Mouse (Mus musculus) limb, embryonic 13.5 days (tissue): ENCODE data around the gene Slc13a3. TPM values are rescaled to one million over a fixed set of nuclear protein-coding genes. Genes with fewer than 3 reads are reported as not detected.

ENCODE experiments used
- ATAC-seq: fragments of 200-750 bp; cut with Nextera tagmentation; 2 replicates; pipeline ENCODE4 v1.8.0; 2017; ENCODE audit warnings: low read depth, moderate number of reproducible peaks, moderate TSS enrichment; ENCODE audit not compliant: low FRiP score
- H3K27ac ChIP-seq: fragments of 300-500 bp; sonication (generic); 2 replicates; pipeline ENCODE4 v1.5.1; 2015; ENCODE audit warnings: inconsistent platforms, mild to moderate bottlenecking, moderate library complexity
- H3K27me3 ChIP-seq: fragments of 300-500 bp; sonication (generic); 2 replicates; pipeline ENCODE4 v1.6.1; 2015; ENCODE audit warnings: mild to moderate bottlenecking, inconsistent platforms
- H3K36me3 ChIP-seq: fragments of 300-500 bp; sonication (generic); 2 replicates; pipeline ENCODE4 v1.6.1; 2015; ENCODE audit warnings: inconsistent platforms, mild to moderate bottlenecking, moderate library complexity
- H3K4me1 ChIP-seq: fragments of 300-500 bp; sonication (generic); 2 replicates; pipeline ENCODE4 v1.6.1; 2015; ENCODE audit warnings: inconsistent platforms
- H3K4me2 ChIP-seq: fragments of 300-500 bp; sonication (generic); replicated peaks from 2 replicates; pipeline ENCODE4 v1.6.1; 2015; ENCODE audit warnings: inconsistent platforms, mild to moderate bottlenecking, moderate library complexity
- H3K4me3 ChIP-seq: fragments of 300-500 bp; sonication (generic); 2 replicates; pipeline ENCODE4 v1.5.1; 2015; ENCODE audit warnings: moderate library complexity, mild to moderate bottlenecking, inconsistent platforms
- H3K9ac ChIP-seq: fragments of 300-500 bp; sonication (generic); 2 replicates; pipeline ENCODE4 v1.6.1; 2015; ENCODE audit warnings: mild to moderate bottlenecking, inconsistent platforms
- H3K9me3 ChIP-seq: fragments of 300-500 bp; sonication (generic); 2 replicates; pipeline ENCODE4 v1.6.1; 2016; ENCODE audit warnings: inconsistent platforms
- WGBS: fragments of 180-500 bp; shearing (Covaris S2); methylation state at CpG from one replicate; pipeline ENCODE4 v1.1.7; 2015; 5-methylcytosine and 5-hydroxymethylcytosine counted together
- polyA plus RNA-seq: library from polyadenylated mRNA; unstranded; fragments of >200 nt; fragmentation: Nextera tagmentation; extraction: Ambion mirVana; gene quantifications from 2 replicates; pipeline ENCODE4 v1.2.1, GENCODE M21; 2015

The Slc13a3 gene
- polyA plus RNA-seq, 1 experiment from 2014 or later, result 0.13 TPM

DNA sequence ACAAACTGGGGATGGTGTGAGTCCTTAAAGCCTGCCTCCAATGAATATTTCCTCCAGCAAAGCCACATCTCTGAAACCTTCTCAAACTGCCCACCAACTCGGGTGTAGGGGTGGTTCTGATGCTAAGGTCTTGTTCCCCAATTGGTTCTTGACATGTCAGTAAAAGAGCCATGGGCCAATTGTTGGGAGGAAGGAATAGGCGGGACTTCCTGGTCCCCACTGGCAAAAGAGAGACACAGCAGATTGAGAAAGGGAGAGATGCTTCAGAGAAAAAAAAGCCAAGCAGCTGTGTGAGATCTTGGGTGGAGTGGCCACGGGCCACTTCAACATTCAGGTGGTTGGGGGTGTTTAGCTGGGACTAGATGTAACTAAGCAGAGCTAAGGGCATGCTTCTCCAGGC is 102.0 kb downstream of the Slc13a3 start:
- no peak for ATAC-seq
- no peak overlapping the region for H3K9ac ChIP-seq
- no peak overlapping the region for H3K4me3 ChIP-seq
- 24% methylated on average over 3 of the region's 3 CpGs for WGBS
- peaks cover 37% of the 10 kb centered on the region for H3K27me3 ChIP-seq
- H3K4me1 ChIP-seq, result peaks cover 16% of the 10 kb centered on the region
- H3K27ac ChIP-seq, result no peak overlapping the region
- H3K4me2 ChIP-seq, result peak overlapping the region; percentile 23; the same call in 1 of the 2 replicates
- H3K36me3 ChIP-seq, result peaks cover 20% of the 10 kb centered on the region
- no peaks in the 10 kb centered on the region for H3K9me3 ChIP-seq

DNA sequence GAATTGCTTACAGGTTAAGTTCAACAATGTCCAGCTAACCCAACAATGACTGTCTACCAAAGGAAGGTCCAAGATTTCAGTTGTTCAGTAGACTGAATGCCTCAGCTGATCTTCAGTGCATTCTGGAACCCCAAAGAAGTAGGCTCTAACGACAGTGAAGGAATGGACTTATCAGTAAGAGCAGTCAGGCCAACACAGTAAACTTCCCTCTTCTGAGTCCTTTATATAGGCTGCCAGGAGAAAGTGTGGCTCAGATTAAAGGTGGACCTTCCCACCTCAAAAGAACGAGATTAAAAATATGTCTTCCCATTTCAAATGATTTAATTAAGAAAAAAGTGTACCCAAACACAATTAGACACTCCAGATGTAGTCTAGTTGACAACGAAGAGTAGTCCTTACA is 102.7 kb downstream of the Slc13a3 start:
- peaks cover 12% of the 10 kb centered on the region for H3K36me3 ChIP-seq
- H3K9me3 ChIP-seq, result no peaks in the 10 kb centered on the region
- peaks cover 16% of the 10 kb centered on the region for H3K4me1 ChIP-seq
- peaks cover 41% of the 10 kb centered on the region for H3K27me3 ChIP-seq
- 75% methylated on average over 3 of the region's 3 CpGs for WGBS
- ATAC-seq, result no peak
- H3K4me3 ChIP-seq, result no peak overlapping the region
- H3K4me2 ChIP-seq, result no peak overlapping the region
- H3K9ac ChIP-seq, result no peak overlapping the region
- H3K27ac ChIP-seq, result no peak overlapping the region

DNA sequence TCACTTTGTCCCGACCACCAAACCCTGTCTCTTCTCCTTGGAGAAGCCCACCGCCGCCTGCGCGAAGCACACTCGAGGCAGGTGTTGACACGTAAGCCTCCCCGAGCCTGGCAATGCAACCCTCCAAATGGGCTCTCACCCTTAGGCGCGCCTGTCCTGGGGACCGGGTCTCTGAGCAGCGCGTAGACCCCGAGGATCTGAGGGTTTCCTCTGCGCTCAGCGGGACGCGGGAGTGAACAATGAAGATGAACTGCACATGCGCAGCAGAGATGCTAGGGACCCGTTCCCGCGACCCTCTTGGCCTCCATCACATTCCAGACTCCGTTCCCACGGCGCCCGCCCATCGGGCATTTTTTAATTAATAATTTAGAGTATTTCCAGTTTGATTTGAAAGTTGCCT is 104.5 kb downstream of the Slc13a3 start, which contains the start of gene Zfp663:
Zfp663 (minus strand) TSS at position 234 of the 400 bp plus-strand sequence.
- no peak within 1 kb of the TSS for H3K27ac ChIP-seq
- 1% methylated on average over 27 of the region's 27 CpGs for WGBS
- no peaks in the 10 kb centered on the region for H3K9me3 ChIP-seq
- H3K4me2 ChIP-seq, result peak within 1 kb of the TSS; percentile 65
- no peaks in the 10 kb centered on the region for H3K36me3 ChIP-seq
- peaks cover 57% of the 10 kb centered on the region for H3K27me3 ChIP-seq
- ATAC-seq, result no peak
- H3K4me3 ChIP-seq, result peak within 1 kb of the TSS; percentile 33
- no peak within 1 kb of the TSS; the same call in 1 of the 2 replicates for H3K9ac ChIP-seq
- peaks cover 16% of the 10 kb centered on the region for H3K4me1 ChIP-seq

DNA sequence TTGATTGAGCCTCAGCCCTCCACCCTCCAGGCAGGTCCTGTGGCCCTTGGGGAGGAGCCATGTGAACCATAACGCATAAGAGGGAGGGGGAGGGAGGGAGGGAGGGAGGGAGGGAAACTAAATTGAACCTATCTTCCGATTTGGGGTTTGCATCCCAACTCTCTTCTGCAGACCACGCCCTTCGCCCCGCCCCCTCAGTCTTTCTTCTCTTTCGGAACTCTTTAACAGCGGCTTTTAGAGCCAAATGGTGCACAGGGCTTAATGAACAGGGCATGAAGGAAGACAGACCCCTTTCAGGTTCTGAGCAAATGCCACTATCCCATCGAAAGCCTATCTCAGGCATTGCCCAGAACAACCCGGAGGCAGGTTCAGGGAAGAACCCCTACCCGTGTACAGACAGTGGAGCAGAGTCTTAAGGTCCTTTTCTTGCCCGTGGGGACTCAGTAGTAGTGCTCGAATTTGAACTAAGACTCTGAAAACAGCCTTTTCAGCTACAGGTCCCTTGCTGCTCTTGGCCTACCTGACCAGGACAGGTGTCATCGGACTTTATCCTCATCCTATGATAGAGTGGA is 105.1 kb downstream of the Slc13a3 start:
- Histone ChIP-seq H3K4me1 (peaks cover 16% of the 10 kb centered on the region), H3K9ac (no peak overlapping the region; the same call in 1 of the 2 replicates), H3K27ac (no peak overlapping the region), H3K4me3 (peak overlapping the region; percentile 33), H3K27me3 (peaks cover 63% of the 10 kb centered on the region), H3K36me3 (no peaks in the 10 kb centered on the region), H3K4me2 (peak overlapping the region; percentile 65), H3K9me3 (no peaks in the 10 kb centered on the region)
- WGBS, result 2% methylated on average over 13 of the region's 13 CpGs
- ATAC-seq, result no peak

DNA sequence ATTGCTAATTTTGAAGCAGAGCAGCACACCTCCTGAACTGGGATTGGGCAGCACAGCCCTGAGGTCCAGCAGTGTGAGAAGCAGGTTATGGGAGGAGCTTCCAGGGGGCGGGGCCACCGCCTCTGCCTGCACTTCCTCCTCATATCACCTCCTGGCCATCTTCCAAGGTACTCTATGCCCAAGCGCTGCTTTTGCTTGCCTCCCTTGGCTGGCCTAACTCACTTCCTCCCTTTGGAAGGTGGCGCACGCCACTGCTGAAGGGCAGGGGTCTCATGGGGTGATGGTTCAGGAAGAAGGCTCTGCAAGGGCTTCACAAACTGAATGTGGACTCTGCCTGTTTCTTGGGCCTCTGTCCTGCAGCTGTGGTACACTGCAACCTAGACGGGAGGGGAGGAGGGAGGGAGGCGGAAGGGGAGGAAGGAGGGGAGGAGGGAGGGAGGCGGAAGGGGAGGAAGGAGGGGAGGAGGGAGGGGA is 105.9 kb downstream of the Slc13a3 start:
- no peak overlapping the region for H3K27ac ChIP-seq
- H3K4me2 ChIP-seq, result peak overlapping the region; percentile 37; the same call in 1 of the 2 replicates
- WGBS, result 8% methylated on average over 5 of the region's 8 CpGs

DNA sequence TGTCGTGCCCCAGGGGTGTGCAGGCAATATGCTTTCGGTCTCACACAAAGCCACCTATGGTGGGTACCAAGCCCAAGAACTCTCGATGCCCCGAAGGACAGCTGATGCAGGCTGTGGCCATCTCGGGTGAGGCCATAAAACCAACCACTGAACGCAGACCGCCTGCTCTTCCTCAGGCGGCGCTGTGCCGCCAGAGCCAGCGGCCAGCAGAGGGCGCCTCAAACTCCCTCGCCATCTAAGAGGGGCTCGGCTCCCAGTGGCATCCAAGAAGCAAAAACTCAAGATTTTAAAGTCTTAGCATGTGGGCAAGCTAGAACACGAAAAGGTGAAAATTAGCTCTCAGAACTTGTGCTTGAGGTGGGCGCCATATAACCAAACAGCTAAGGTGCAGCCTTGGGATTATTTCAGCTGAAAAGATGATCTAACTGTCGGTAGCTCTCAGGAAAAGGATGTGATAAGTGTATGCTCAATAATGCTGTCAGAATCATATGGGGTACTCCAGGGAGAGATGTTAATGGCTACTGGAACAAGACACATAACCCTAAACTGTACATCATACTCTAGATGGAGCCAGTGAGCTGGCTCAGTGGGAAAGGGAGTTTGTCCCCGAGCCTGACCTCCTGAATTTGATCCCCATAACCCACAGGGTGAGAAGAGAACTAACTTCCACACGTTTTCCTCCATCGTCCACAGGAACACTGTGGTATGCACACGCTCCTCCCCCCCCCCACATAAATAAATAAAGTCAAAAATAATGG is 108.5 kb downstream of the Slc13a3 start:
- Histone ChIP-seq H3K36me3 (no peaks in the 10 kb centered on the region), H3K9ac (no peak overlapping the region), H3K27ac (no peak overlapping the region), H3K9me3 (no peaks in the 10 kb centered on the region), H3K4me3 (peak overlapping the region; percentile 17), H3K27me3 (peaks cover 76% of the 10 kb centered on the region), H3K4me2 (peak overlapping the region; percentile 53), H3K4me1 (peaks cover 16% of the 10 kb centered on the region)
- no peak for ATAC-seq
- WGBS, result 14% methylated on average over 21 of the region's 21 CpGs

More for the DNA sequence above, 105.9 kb downstream of the Slc13a3 start:
- Histone ChIP-seq H3K9ac (no peak overlapping the region), H3K9me3 (no peaks in the 10 kb centered on the region), H3K36me3 (no peaks in the 10 kb centered on the region), H3K27me3 (peaks cover 71% of the 10 kb centered on the region), H3K4me1 (peaks cover 16% of the 10 kb centered on the region), H3K4me3 (peak overlapping the region; percentile 17)
- ATAC-seq, result no peak

DNA sequence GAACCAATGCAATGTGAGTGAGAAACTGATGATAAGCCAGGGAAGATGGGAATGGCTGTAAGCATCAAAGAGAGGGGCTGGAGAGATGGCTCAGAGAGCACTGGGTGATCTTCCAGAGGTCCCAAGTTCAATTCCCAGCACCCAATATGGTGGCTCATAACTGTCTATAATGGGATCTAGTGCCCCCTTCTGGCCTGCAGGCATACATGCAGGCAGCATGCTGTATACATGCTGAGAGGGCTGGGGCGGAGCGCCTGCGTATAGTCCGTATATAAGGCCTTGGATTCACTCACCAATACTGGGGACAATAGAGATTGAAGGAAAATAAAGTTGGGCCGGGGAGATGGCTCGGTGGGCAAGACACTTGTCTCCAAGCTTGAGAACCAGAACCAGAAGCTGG is 109.7 kb downstream of the Slc13a3 start:
- no peaks in the 10 kb centered on the region for H3K9me3 ChIP-seq
- H3K9ac ChIP-seq, result no peak overlapping the region
- no peak for ATAC-seq
- H3K36me3 ChIP-seq, result no peaks in the 10 kb centered on the region
- peaks cover 12% of the 10 kb centered on the region for H3K4me1 ChIP-seq
- H3K27me3 ChIP-seq, result peaks cover 66% of the 10 kb centered on the region
- no peak overlapping the region for H3K4me2 ChIP-seq
- 78% methylated on average over 6 of the region's 6 CpGs for WGBS
- H3K4me3 ChIP-seq, result no peak overlapping the region
- H3K27ac ChIP-seq, result no peak overlapping the region

DNA sequence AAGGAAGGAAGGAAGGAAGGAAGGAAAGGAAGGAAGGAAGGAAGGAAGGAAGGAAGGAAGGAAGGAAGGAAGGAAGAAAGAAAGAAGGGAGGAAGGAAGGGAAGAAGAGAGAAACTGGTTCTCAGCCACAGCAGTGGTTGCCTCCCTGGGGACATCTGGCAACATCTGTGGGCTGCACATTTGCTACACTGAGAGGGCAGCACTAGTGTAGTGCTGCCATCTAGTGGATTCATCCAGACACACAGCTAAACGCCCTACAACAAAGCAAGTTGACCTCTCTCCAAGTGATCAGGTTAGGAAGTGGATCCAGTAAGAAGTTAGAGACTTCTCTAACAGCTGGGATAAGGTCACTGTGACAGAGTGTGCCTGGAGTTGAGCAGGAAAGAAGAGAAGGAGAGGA is 112.2 kb downstream of the Slc13a3 start:
- Histone ChIP-seq H3K27ac (no peak overlapping the region), H3K9ac (no peak overlapping the region), H3K36me3 (no peaks in the 10 kb centered on the region), H3K27me3 (peaks cover 44% of the 10 kb centered on the region), H3K4me1 (no peaks in the 10 kb centered on the region), H3K4me3 (no peak overlapping the region), H3K4me2 (no peak overlapping the region), H3K9me3 (no peaks in the 10 kb centered on the region)
- ATAC-seq, result peak; percentile 64; the same call in 1 of the 2 replicates
- 0% methylated on average over 1 of the region's 1 CpGs for WGBS

Other genes with a start within 250 kb of the Slc13a3 start
- gene Cdh22, start 238.4 kb downstream of the Slc13a3 start, polyA plus RNA-seq, result 0.79 and 1.2 TPM in 2 replicates
- gene Slc35c2, start 185.4 kb downstream of the Slc13a3 start, polyA plus RNA-seq, result 56.3 and 56.4 TPM in 2 replicates
- gene Elmo2, start 146.8 kb downstream of the Slc13a3 start, polyA plus RNA-seq, result 83.0 and 86.4 TPM in 2 replicates
- 0.31 and 0.75 TPM in 2 replicates for gene Zfp663, start 104.5 kb downstream of the Slc13a3 start, polyA plus RNA-seq
- 10.0 and 10.4 TPM in 2 replicates for gene Zfp334, start 85.0 kb downstream of the Slc13a3 start, polyA plus RNA-seq
- 0.05 TPM in 1 of 2 replicates, not detected in the other for gene Ocstamp, start 72.8 kb downstream of the Slc13a3 start, polyA plus RNA-seq
- gene Trp53rka, start 20.1 kb upstream of the Slc13a3 start, polyA plus RNA-seq, result 44.8 and 45.0 TPM in 2 replicates
- 11.0 and 12.6 TPM in 2 replicates for gene Slc2a10, start 30.6 kb upstream of the Slc13a3 start, polyA plus RNA-seq
- gene Eya2, start 121.8 kb upstream of the Slc13a3 start, polyA plus RNA-seq, result 17.2 and 17.5 TPM in 2 replicates